Mouse (Mus musculus) skeletal muscle tissue, postnatal 0 days (tissue): ENCODE results near the gene Mrps24. TPM values are rescaled to one million over a fixed set of nuclear protein-coding genes. Genes with fewer than 3 reads are reported as not detected.

Experiments used
- polyA plus RNA-seq: library from polyadenylated mRNA; unstranded; fragments of >200 nt; fragmentation: Nextera tagmentation; extraction: Ambion mirVana; gene quantifications from 2 replicates; pipeline ENCODE4 v1.2.1, GENCODE M21; 2015

Gene Mrps24
- 175 and 186 TPM in 2 replicates for polyA plus RNA-seq

DNA sequence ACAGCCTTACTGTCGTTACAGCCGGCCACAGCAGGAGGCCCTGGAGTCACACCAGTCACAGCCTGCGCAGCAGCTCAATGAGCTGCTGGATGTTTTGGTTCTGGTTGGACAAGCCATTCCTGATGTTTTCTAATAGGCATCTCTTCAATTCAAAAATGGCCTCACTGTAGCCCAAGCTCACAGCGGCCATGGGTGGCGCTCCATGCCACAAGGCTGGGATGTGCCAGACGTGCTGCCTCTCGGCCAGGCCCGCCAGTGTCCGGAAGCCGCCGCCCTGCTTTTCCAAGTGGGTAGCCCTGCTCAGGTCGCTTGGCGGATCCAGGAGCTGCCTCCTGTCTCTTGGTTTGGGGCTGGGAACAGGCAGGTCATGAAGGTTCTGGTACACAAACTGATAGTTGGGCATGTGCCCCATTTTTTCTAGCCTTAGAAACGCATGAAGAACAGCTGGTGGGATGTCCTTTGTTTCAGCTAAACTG is at the start of gene Mrps24:
Mrps24 (minus strand) TSS at position 51 of the 476 bp plus-strand sequence.

GRCm38 (mm10) chr11:5761820-5762632 is 46.5 kb upstream of the Mrps24 start, which contains the start of gene Urgcp:
Gene Urgcp, minus strand, starts transcription at chr11:5762376.

Other genes starting within 250 kb of the Mrps24 start
- 83.3 and 128 TPM in 2 replicates for gene Xbp1, start 195.0 kb downstream of the Mrps24 start, polyA plus RNA-seq
- gene Ccdc117, start 173.5 kb downstream of the Mrps24 start, polyA plus RNA-seq, result 8.1 and 8.8 TPM in 2 replicates
- not detected in 2 replicates for gene Ankrd36, start 146.0 kb downstream of the Mrps24 start, polyA plus RNA-seq
- gene Urgcp, start 46.7 kb upstream of the Mrps24 start, polyA plus RNA-seq, result 22.0 and 23.2 TPM in 2 replicates
- gene Dbnl, start 72.8 kb upstream of the Mrps24 start, polyA plus RNA-seq, result 37.9 and 47.7 TPM in 2 replicates
- gene Pgam2, start 88.1 kb upstream of the Mrps24 start, polyA plus RNA-seq, result 3,377 and 3,488 TPM in 2 replicates
- 3.2 and 3.7 TPM in 2 replicates for gene Polm, start 122.3 kb upstream of the Mrps24 start, polyA plus RNA-seq
- 21.6 and 28.4 TPM in 2 replicates for gene Aebp1, start 146.3 kb upstream of the Mrps24 start, polyA plus RNA-seq
- 55.5 and 56.7 TPM in 2 replicates for gene Pold2, start 162.6 kb upstream of the Mrps24 start, polyA plus RNA-seq
- 0.54 and 1.5 TPM in 2 replicates for gene Myl7, start 183.1 kb upstream of the Mrps24 start, polyA plus RNA-seq
- gene Gck, start 234.4 kb upstream of the Mrps24 start, polyA plus RNA-seq, result 0.26 and 0.28 TPM in 2 replicates
- gene Ykt6, start 240.0 kb upstream of the Mrps24 start, polyA plus RNA-seq, result 21.4 and 26.2 TPM in 2 replicates